Mouse (Mus musculus) liver, embryonic 14.5 days (tissue): Measurements from ENCODE around the gene Scn4a.

Experiments used
- CTCF ChIP-seq: IDR thresholded peaks from 2 replicates; pipeline ENCODE4 v1.5.1; 2016; ENCODE audit warnings: antibody characterized with exemption, low read depth, control low read depth
- EP300 ChIP-seq: IDR thresholded peaks from 2 replicates; pipeline ENCODE4 v1.6.1; 2016; ENCODE audit warnings: antibody characterized with exemption, low read depth

GRCm38 (mm10) chr11:106351941-106352340, 1.1 kb downstream of the Scn4a start:
- TF ChIP-seq EP300 (no peak), CTCF (no peak)
